Mouse (Mus musculus) hindbrain, postnatal 0 days (tissue): ENCODE results near the gene Nin. TPM values are rescaled to one million over a fixed set of nuclear protein-coding genes. Genes with fewer than 3 reads are reported as not detected.

ENCODE experiments used
- ATAC-seq: fragments of 200-750 bp; cut with Nextera tagmentation; 2 replicates; pipeline ENCODE4 v1.8.0; 2017; ENCODE audit warnings: mild to moderate bottlenecking, moderate TSS enrichment, moderate library complexity
- DNase-seq: peaks from one replicate; pipeline ENCODE4 v3.0.0-alpha.2; 2015; ENCODE audit warnings: low spot score
- H3K27ac ChIP-seq: fragments of 300-500 bp; sonication (generic); 2 replicates; pipeline ENCODE4 v1.5.1; 2014; ENCODE audit warnings: mild to moderate bottlenecking
- H3K27me3 ChIP-seq: fragments of 300-500 bp; sonication (generic); 2 replicates; pipeline ENCODE4 v1.6.1; 2014; ENCODE audit warnings: low read length, mixed read lengths; ENCODE audit not compliant: insufficient read depth
- H3K36me3 ChIP-seq: fragments of 300-500 bp; sonication (generic); 2 replicates; pipeline ENCODE4 v1.6.1; 2014; ENCODE audit warnings: low read length, mixed read lengths; ENCODE audit not compliant: insufficient read depth
- H3K4me1 ChIP-seq: fragments of 300-500 bp; sonication (generic); 2 replicates; pipeline ENCODE4 v1.6.1; 2014; ENCODE audit warnings: antibody characterized with exemption, low read length, mixed read lengths; ENCODE audit not compliant: insufficient read depth
- H3K4me2 ChIP-seq: fragments of 300-500 bp; sonication (generic); 2 replicates; pipeline ENCODE4 v1.6.1; 2014; ENCODE audit warnings: low read depth, mild to moderate bottlenecking, low read length, moderate library complexity, mixed read lengths
- H3K4me3 ChIP-seq: fragments of 300-500 bp; sonication (generic); 2 replicates; pipeline ENCODE4 v1.5.1; 2014; ENCODE audit warnings: low read length
- H3K9ac ChIP-seq: fragments of 300-500 bp; sonication (generic); replicated peaks from 2 replicates; pipeline ENCODE4 v1.6.1; 2014; ENCODE audit warnings: mild to moderate bottlenecking, low read length, moderate library complexity, mixed read lengths
- H3K9me3 ChIP-seq: fragments of 300-500 bp; sonication (generic); 2 replicates; pipeline ENCODE4 v1.6.1; 2016; ENCODE audit warnings: low read length, mixed read lengths
- CTCF ChIP-seq: IDR thresholded peaks from 2 replicates; pipeline ENCODE4 v1.5.1; 2016; ENCODE audit warnings: antibody characterized with exemption, control low read depth, low read depth
- WGBS: fragments of 180-500 bp; shearing (Covaris S2); extraction: QIAGEN DNeasy Blood & Tissue Kit; methylation state at CpG from one replicate; pipeline ENCODE4 v1.1.7; 2014; 5-methylcytosine and 5-hydroxymethylcytosine counted together
- polyA plus RNA-seq: library from polyadenylated mRNA; unstranded; fragments of >200 nt; fragmentation: Nextera tagmentation; extraction: Ambion mirVana; gene quantifications from 2 replicates; pipeline ENCODE4 v1.2.1, GENCODE M21; 2015
- total RNA-seq: library from RNA; depleted of rRNA; stranded (reverse); fragments of >200 nt; gene quantifications from 2 replicates; pipeline ENCODE4 v1.2.3, GENCODE M21; 2014

The Nin gene
- total and polyA plus RNA-seq, 2 experiments from 2014 or later = 6.2 to 18.9 TPM

GRCm38 (mm10) chr12:70075001-70075400, 38.5 kb downstream of the Nin start:
- Histone ChIP-seq H3K27ac (no peak overlapping the region), H3K4me3 (no peak overlapping the region), H3K9me3 (no peaks in the 10 kb centered on the region), H3K4me1 (0 out of 2 replicates have a peak, but pooled peaks cover 4% of the 10 kb centered on the region), H3K4me2 (no peak overlapping the region), H3K9ac (no peak overlapping the region), H3K27me3 (no peaks in the 10 kb centered on the region), H3K36me3 (peaks cover 6% of the 10 kb centered on the region; the same call in 1 of the 2 replicates)
- ATAC-seq (no peak), DNase-seq (no peak)
- 83% methylated on average over 2 of the region's 2 CpGs for WGBS
- TF ChIP-seq CTCF = no peak

GRCm38 (mm10) chr12:70070888-70071287, 42.6 kb downstream of the Nin start:
- Histone ChIP-seq H3K4me2 (no peak overlapping the region), H3K36me3 (no peaks in the 10 kb centered on the region), H3K27me3 (no peaks in the 10 kb centered on the region), H3K9ac (no peak overlapping the region), H3K4me3 (no peak overlapping the region), H3K4me1 (0 out of 2 replicates have a peak, but pooled peaks cover 4% of the 10 kb centered on the region), H3K9me3 (no peaks in the 10 kb centered on the region), H3K27ac (no peak overlapping the region)
- 56% methylated on average over 7 of the region's 7 CpGs for WGBS
- no peak for TF ChIP-seq CTCF
- DNase-seq (peak; percentile 17), ATAC-seq (no peak; the same call in 1 of the 2 replicates)

GRCm38 (mm10) chr12:70070306-70070705, 43.2 kb downstream of the Nin start:
- Histone ChIP-seq H3K27me3 (no peaks in the 10 kb centered on the region), H3K9ac (no peak overlapping the region), H3K36me3 (no peaks in the 10 kb centered on the region), H3K4me1 (0 out of 2 replicates have a peak, but pooled peaks cover 4% of the 10 kb centered on the region), H3K27ac (no peak overlapping the region), H3K9me3 (no peaks in the 10 kb centered on the region), H3K4me3 (no peak overlapping the region), H3K4me2 (no peak overlapping the region)
- ATAC-seq (peak; percentile 16; the same call in 1 of the 2 replicates), DNase-seq (no peak)
- WGBS = 25% methylated on average over 4 of the region's 4 CpGs
- TF ChIP-seq CTCF = no peak

GRCm38 (mm10) chr12:70068647-70069257, 44.8 kb downstream of the Nin start:
- Histone ChIP-seq H3K27ac (0 out of 2 replicates have a peak overlapping the region, but pooled peaks have one; percentile 6), H3K4me1 (0 out of 2 replicates have a peak, but pooled peaks cover 4% of the 10 kb centered on the region), H3K9me3 (no peaks in the 10 kb centered on the region), H3K9ac (no peak overlapping the region), H3K4me3 (no peak overlapping the region), H3K4me2 (no peak overlapping the region), H3K36me3 (no peaks in the 10 kb centered on the region), H3K27me3 (no peaks in the 10 kb centered on the region)
- TF ChIP-seq CTCF = no peak
- DNase-seq = peak; percentile 35
- 0 out of 2 replicates have a peak, but pooled peaks have one; percentile 35 for ATAC-seq
- WGBS = 19% methylated on average over 6 of the region's 6 CpGs

- no peak overlapping the region for H3K27ac ChIP-seq
- DNase-seq (peak; percentile 56), ATAC-seq (no peak)
- H3K9me3 ChIP-seq = no peaks in the 10 kb centered on the region
- no peak overlapping the region for H3K4me3 ChIP-seq
- 50% methylated on average over 9 of the region's 9 CpGs for whole genome bisulfite sequencing
- TF ChIP-seq CTCF = no peak
- 0 out of 2 replicates have a peak, but pooled peaks cover 4% of the 10 kb centered on the region for H3K4me1 ChIP-seq
- no peaks in the 10 kb centered on the region for H3K36me3 ChIP-seq
- no peak overlapping the region for H3K4me2 ChIP-seq
- H3K27me3 ChIP-seq = no peaks in the 10 kb centered on the region
- no peak overlapping the region for H3K9ac ChIP-seq
These were observed 45.7 kb downstream of the Nin start for GRCm38 (mm10) chr12:70067849-70068248.

GRCm38 (mm10) chr12:70062114-70062513, 51.4 kb downstream of the Nin start:
- ATAC-seq = no peak
- 36% methylated on average over 3 of the region's 3 CpGs for WGBS
- H3K9ac ChIP-seq = no peak overlapping the region
- H3K9me3 ChIP-seq = no peaks in the 10 kb centered on the region
- no peak overlapping the region for H3K4me2 ChIP-seq
- TF ChIP-seq CTCF = peak; percentile 82
- H3K36me3 ChIP-seq = 0 out of 2 replicates have a peak, but pooled peaks cover 7% of the 10 kb centered on the region
- H3K4me1 ChIP-seq = no peaks in the 10 kb centered on the region
- peak; percentile 70 for DNase-seq
- H3K4me3 ChIP-seq = no peak overlapping the region
- no peak overlapping the region for H3K27ac ChIP-seq
- H3K27me3 ChIP-seq = no peaks in the 10 kb centered on the region
